Mouse (Mus musculus) CH12.LX (cell line): ENCODE data around the gene Cdh4. TPM values are rescaled to one million over a fixed set of nuclear protein-coding genes. Genes with fewer than 3 reads are reported as not detected.

Experiments
- DNase-seq: peaks from one replicate; pipeline ENCODE4 v3.0.0-alpha.2; 2013; ENCODE audit errors: extremely low read depth
- H3K27ac ChIP-seq: 2 replicates; pipeline ENCODE4 v1.5.1; 2012; ENCODE audit warnings: low read depth, mild to moderate bottlenecking, control low read depth, moderate library complexity; ENCODE audit not compliant: insufficient read depth
- H3K27me3 ChIP-seq: replicated peaks from 2 replicates; pipeline ENCODE3; 2012; ENCODE audit warnings: inconsistent platforms
- H3K36me3 ChIP-seq, 2 experiments: replicated peaks in 1 of 2; 2 replicates each; pipeline versions ENCODE3 to v1.6.1; 2012; ENCODE audit warnings: inconsistent platforms in 1 of 2, low read length in 1 of 2, mild to moderate bottlenecking in 1 of 2, mixed read lengths in 1 of 2, moderate library complexity in 1 of 2; ENCODE audit not compliant: control insufficient read depth in 1 of 2, insufficient read depth in 1 of 2
- H3K4me1 ChIP-seq, 2 experiments: 2 replicates each; pipeline ENCODE4 v1.6.1; 2012; ENCODE audit warnings: inconsistent platforms in 1 of 2, moderate library complexity in 1 of 2; ENCODE audit not compliant: insufficient read depth in 2 of 2, control insufficient read depth in 1 of 2
- H3K4me2 ChIP-seq: 2 replicates; pipeline ENCODE4 v1.6.1; 2012; ENCODE audit warnings: low read depth, mild to moderate bottlenecking, control low read depth; ENCODE audit not compliant: poor library complexity, insufficient read depth, severe bottlenecking
- H3K4me3 ChIP-seq, 3 experiments: fragments of 150-350 bp in 1 of 3; sonication (generic) in 1 of 3; replicated peaks in 1 of 3; 2 replicates each; pipeline versions ENCODE3 to v1.5.1; 2011 to 2012; ENCODE audit warnings: low read depth in 2 of 3, low read length in 2 of 3, mild to moderate bottlenecking in 2 of 3, moderate library complexity in 2 of 3, control low read depth in 1 of 3, improper control_type of control experiment in 1 of 3, inconsistent platforms in 1 of 3, mixed read lengths in 1 of 3; ENCODE audit not compliant: poor library complexity in 1 of 3
- H3K79me2 ChIP-seq: replicated peaks from 2 replicates; pipeline ENCODE4 v1.6.1; 2012; ENCODE audit warnings: mild to moderate bottlenecking, moderate library complexity; ENCODE audit not compliant: control insufficient read depth, poor library complexity, insufficient read depth, severe bottlenecking; ENCODE audit errors: extremely low read depth
- H3K9ac ChIP-seq: 2 replicates; pipeline ENCODE4 v1.6.1; 2012; ENCODE audit warnings: low read depth, mild to moderate bottlenecking, control low read depth, moderate library complexity; ENCODE audit not compliant: insufficient read depth
- H3K9me3 ChIP-seq: replicated peaks from 2 replicates; pipeline ENCODE3; 2012; ENCODE audit warnings: low read length, inconsistent platforms, mixed read lengths
- BHLHE40 ChIP-seq: IDR thresholded peaks from 2 replicates; pipeline ENCODE4 v1.6.1; 2011; ENCODE audit warnings: mild to moderate bottlenecking, low read depth, low read length, improper control_type of control experiment
- CHD1 ChIP-seq: IDR thresholded peaks from 2 replicates; pipeline ENCODE4 v1.6.1; 2012; ENCODE audit warnings: low read depth, low read length, improper control_type of control experiment, inconsistent platforms
- CTCF ChIP-seq, 2 experiments: IDR thresholded peaks in 1 of 2; conservative IDR thresholded peaks in 1 of 2; 2 replicates each; pipeline ENCODE4 v1.5.1; 2011 to 2012; ENCODE audit warnings: low read depth in 2 of 2, low read length in 2 of 2, improper control_type of control experiment in 1 of 2, inconsistent platforms in 1 of 2, mild to moderate bottlenecking in 1 of 2, moderate library complexity in 1 of 2
- E2F4 ChIP-seq: IDR thresholded peaks from 2 replicates; pipeline ENCODE4 v1.6.1; 2011; ENCODE audit warnings: low read depth, low read length, improper control_type of control experiment; ENCODE audit not compliant: insufficient replicate concordance
- ETS1 ChIP-seq: conservative IDR thresholded peaks from 2 replicates; pipeline ENCODE4 v1.6.1; 2012; ENCODE audit warnings: low read depth, mild to moderate bottlenecking, inconsistent platforms, low read length, improper control_type of control experiment, moderate library complexity
- HCFC1 ChIP-seq: IDR thresholded peaks from 2 replicates; pipeline ENCODE4 v1.6.1; 2012; ENCODE audit warnings: low read depth, mild to moderate bottlenecking, inconsistent platforms, low read length, improper control_type of control experiment
- IRF4 ChIP-seq: IDR thresholded peaks from 2 replicates; pipeline ENCODE4 v1.6.1; 2014; ENCODE audit warnings: low read depth, mild to moderate bottlenecking, inconsistent platforms, low read length, improper control_type of control experiment
- JUN ChIP-seq: IDR thresholded peaks from 2 replicates; pipeline ENCODE4 v1.6.1; 2011; ENCODE audit warnings: low read depth, mild to moderate bottlenecking, low read length, improper control_type of control experiment, moderate library complexity; ENCODE audit not compliant: insufficient read depth
- JUND ChIP-seq: conservative IDR thresholded peaks from 2 replicates; pipeline ENCODE4 v1.6.1; 2011; ENCODE audit warnings: low read depth, low read length, improper control_type of control experiment
- KAT2A ChIP-seq: IDR thresholded peaks from 2 replicates; pipeline ENCODE4 v1.6.1; 2012; ENCODE audit warnings: low read length, improper control_type of control experiment, inconsistent platforms; ENCODE audit not compliant: insufficient replicate concordance
- MAFK ChIP-seq: IDR thresholded peaks from 2 replicates; pipeline ENCODE4 v1.6.1; 2011; ENCODE audit warnings: low read length, improper control_type of control experiment; ENCODE audit not compliant: insufficient replicate concordance
- MAX ChIP-seq: IDR thresholded peaks from 2 replicates; pipeline ENCODE4 v1.6.1; 2011; ENCODE audit warnings: low read length, improper control_type of control experiment
- MAZ ChIP-seq: IDR thresholded peaks from 2 replicates; pipeline ENCODE4 v1.6.1; 2012; ENCODE audit warnings: low read depth, mild to moderate bottlenecking, inconsistent platforms, low read length, improper control_type of control experiment, moderate library complexity
- MEF2A ChIP-seq: IDR thresholded peaks from 2 replicates; pipeline ENCODE4 v1.6.1; 2014; ENCODE audit warnings: low read depth, mild to moderate bottlenecking, inconsistent platforms, low read length, improper control_type of control experiment, borderline replicate concordance
- MYC ChIP-seq: IDR thresholded peaks from 2 replicates; pipeline ENCODE4 v1.6.1; 2011; ENCODE audit warnings: low read depth, mild to moderate bottlenecking, improper control_type of control experiment, low read length
- NRF1 ChIP-seq: IDR thresholded peaks from 2 replicates; pipeline ENCODE4 v1.6.1; 2014; ENCODE audit warnings: low read depth, mild to moderate bottlenecking, inconsistent platforms, low read length, improper control_type of control experiment, moderate library complexity
- PAX5 ChIP-seq: IDR thresholded peaks from 2 replicates; pipeline ENCODE4 v1.6.1; 2012; ENCODE audit warnings: low read length, inconsistent platforms, mixed read lengths
- POLR2AphosphoS2 ChIP-seq: IDR thresholded peaks from 2 replicates; pipeline ENCODE4 v1.6.1; 2011; ENCODE audit warnings: low read depth, low read length, improper control_type of control experiment
- TBP ChIP-seq: conservative IDR thresholded peaks from 2 replicates; pipeline ENCODE4 v1.6.1; 2011; ENCODE audit warnings: low read depth, low read length, improper control_type of control experiment
- TCF12 ChIP-seq: IDR thresholded peaks from 2 replicates; pipeline ENCODE4 v1.6.1; 2014; ENCODE audit warnings: low read depth, mild to moderate bottlenecking, inconsistent platforms, low read length, improper control_type of control experiment
- UBTF ChIP-seq: IDR thresholded peaks from 2 replicates; pipeline ENCODE4 v1.6.1; 2012; ENCODE audit warnings: low read depth, mild to moderate bottlenecking, inconsistent platforms, low read length, improper control_type of control experiment, moderate library complexity
- USF1 ChIP-seq: IDR thresholded peaks from 2 replicates; pipeline ENCODE4 v1.6.1; 2014; ENCODE audit warnings: low read depth, mild to moderate bottlenecking, inconsistent platforms, low read length, improper control_type of control experiment
- USF2 ChIP-seq: conservative IDR thresholded peaks from 2 replicates; pipeline ENCODE4 v1.6.1; 2011; ENCODE audit warnings: low read depth, low read length, improper control_type of control experiment
- ZC3H11A ChIP-seq: IDR thresholded peaks from 2 replicates; pipeline ENCODE4 v1.6.1; 2012; ENCODE audit warnings: low read depth, mild to moderate bottlenecking, inconsistent platforms, low read length, improper control_type of control experiment
- ZMIZ1 ChIP-seq: IDR thresholded peaks from 2 replicates; pipeline ENCODE4 v1.6.1; 2012; ENCODE audit warnings: low read depth, mild to moderate bottlenecking, inconsistent platforms, low read length, improper control_type of control experiment
- ZNF384 ChIP-seq: IDR thresholded peaks from 2 replicates; pipeline ENCODE4 v1.6.1; 2012; ENCODE audit warnings: low read depth, low read length, improper control_type of control experiment, inconsistent platforms
- dilution Hi-C: fragments of 300-500 bp; cut with MboI; formaldehyde crosslinking; loops from 2 replicates; pipeline ENCODE4 v1.14.3; 2020; ENCODE audit warnings: low sequenced_read_pairs; ENCODE audit not compliant: extremely low pct_unique_long_range_greater_than_20kb, extremely low pct_ligation_motif_present
- in situ Hi-C: fragments of 300-500 bp; cut with MboI; formaldehyde crosslinking; loops from 3 replicates; pipeline ENCODE4 v1.14.3; 2019; ENCODE audit warnings: low sequenced_read_pairs, low pct_ligation_motif_present, low pct_unique_long_range_greater_than_20kb, mixed read lengths
- polyA plus RNA-seq: library from polyadenylated mRNA; unstranded; fragments of >175 nt; gene quantifications from 2 replicates; pipeline ENCODE4 v1.2.1, GENCODE M21; 2012; ENCODE audit warnings: low read depth; ENCODE audit not compliant: insufficient read length
- total RNA-seq, 2 experiments: library from RNA; depleted of rRNA; stranded (reverse); fragments of 300-350 nt in 1 of 2; fragments of >200 nt in 1 of 2; gene quantifications; 2 replicates each; pipeline ENCODE4 v1.2.3; 2012 to 2014

Cdh4 gene
- total and polyA plus RNA-seq, 3 experiments, result not detected

DNA sequence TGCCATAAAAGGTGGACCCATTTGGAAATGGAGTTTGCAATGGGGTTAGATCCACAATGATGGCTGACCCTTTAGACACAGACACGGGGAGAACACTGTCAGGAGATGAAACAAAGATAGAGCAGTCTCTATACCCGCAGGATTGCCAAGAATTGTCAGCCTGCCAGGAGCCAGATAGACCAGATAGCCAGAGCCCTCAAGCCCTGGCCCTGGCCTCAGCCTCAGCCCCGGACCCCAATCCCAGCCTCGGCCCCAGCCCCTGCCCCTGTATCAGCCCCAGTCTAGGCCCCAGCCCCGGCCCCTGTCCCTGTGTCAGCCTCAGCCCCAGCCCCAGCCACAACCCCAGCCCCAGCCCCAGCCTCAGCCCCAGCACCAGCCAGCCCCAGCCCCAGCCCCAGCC, 345.6 kb downstream of the Cdh4 start:
- H3K4me1 ChIP-seq, result peaks cover 0 to 3% of the 10 kb centered on the region in 2 experiments; a peak in 1 of 4 replicates
- H3K9ac ChIP-seq, result no peak overlapping the region
- dilution Hi-C loops (no loop called here), in situ Hi-C loops (no loop called here)
- TF ChIP-seq NRF1, result no peak
- no peak for TF ChIP-seq ZMIZ1
- no peak for TF ChIP-seq ZC3H11A
- no peak for TF ChIP-seq E2F4
- no peak for TF ChIP-seq USF2
- TF ChIP-seq USF1, result no peak
- no peak for TF ChIP-seq MYC
- TF ChIP-seq MEF2A, result no peak
- no peak for TF ChIP-seq UBTF
- TF ChIP-seq ETS1, result no peak
- TF ChIP-seq MAFK, result no peak
- no peak for TF ChIP-seq PAX5
- no peak for TF ChIP-seq CTCF (conservative IDR thresholded peaks at IDR 0.05 in 1 of 2, IDR thresholded peaks at IDR 0.05 in 1 of 2; ENCODE audit: low read depth in 2 of 2, low read length in 2 of 2)
- TF ChIP-seq KAT2A, result no peak
- no peak for TF ChIP-seq CHD1
- TF ChIP-seq IRF4, result no peak
- TF ChIP-seq TCF12, result no peak
- no peak for TF ChIP-seq BHLHE40
- TF ChIP-seq JUN, result no peak
- TF ChIP-seq JUND, result no peak
- DNase-seq, result no peak
- no peaks in the 10 kb centered on the region for H3K27me3 ChIP-seq
- H3K79me2 ChIP-seq, result no peaks in the 10 kb centered on the region
- no peak overlapping the region for H3K27ac ChIP-seq
- no peak overlapping the region for H3K4me3 ChIP-seq
- no peak overlapping the region for H3K4me2 ChIP-seq
- H3K36me3 ChIP-seq, result no peaks in the 10 kb centered on the region
- H3K9me3 ChIP-seq, result no peaks in the 10 kb centered on the region

DNA sequence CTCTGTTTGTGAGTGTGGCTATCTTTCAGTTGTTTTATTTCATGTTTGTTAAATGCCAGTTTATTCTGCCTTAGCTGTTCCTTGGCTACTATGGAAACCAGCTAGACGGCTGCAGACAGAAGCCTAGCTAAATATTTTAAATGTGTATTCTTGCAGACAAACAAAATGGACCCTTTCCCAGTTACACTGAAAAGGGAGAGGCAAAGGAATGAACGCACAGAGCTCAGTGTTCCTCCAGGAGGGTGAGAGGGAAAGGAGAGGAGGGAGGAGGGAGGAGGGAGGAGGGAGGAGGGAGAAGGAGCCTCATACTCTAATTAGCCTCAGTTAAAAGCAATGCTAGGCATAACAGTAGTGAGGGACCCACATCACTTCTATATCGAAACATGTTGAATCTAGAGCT, 348.5 kb downstream of the Cdh4 start:
- no peak overlapping the region for H3K4me3 ChIP-seq
- in situ Hi-C loops, result no loop called here
- no peaks in the 10 kb centered on the region for H3K27me3 ChIP-seq
- H3K9ac ChIP-seq, result no peak overlapping the region
- H3K27ac ChIP-seq, result no peak overlapping the region
- dilution Hi-C loops, result no loop called here
- H3K9me3 ChIP-seq, result no peaks in the 10 kb centered on the region
- no peak overlapping the region for H3K4me2 ChIP-seq
- H3K79me2 ChIP-seq, result no peaks in the 10 kb centered on the region
- no peak for TF ChIP-seq HCFC1
- no peak for TF ChIP-seq TCF12
- TF ChIP-seq BHLHE40, result no peak
- no peak for TF ChIP-seq JUND
- no peak for TF ChIP-seq ZNF384
- no peak for TF ChIP-seq ZC3H11A
- TF ChIP-seq ETS1, result no peak
- no peak for TF ChIP-seq POLR2AphosphoS2
- no peak for TF ChIP-seq MAZ
- no peak for TF ChIP-seq IRF4
- no peak for TF ChIP-seq JUN
- TF ChIP-seq TBP, result no peak
- TF ChIP-seq MAX, result no peak
- no peak for TF ChIP-seq USF1
- peaks cover 0 to 6% of the 10 kb centered on the region in 2 experiments; a peak in 1 of 4 replicates for H3K4me1 ChIP-seq
- H3K36me3 ChIP-seq, result no peaks in the 10 kb centered on the region
- no peak for DNase-seq
